Mouse (Mus musculus) liver, adult (tissue): ENCODE results near the gene Hpse2.

Experiments
- GATA4 ChIP-seq: IDR thresholded peaks from 2 replicates; pipeline ENCODE4 v1.6.1; 2014; ENCODE audit warnings: mild to moderate bottlenecking, low read length; ENCODE audit not compliant: insufficient replicate concordance

Gene Hpse2

DNA sequence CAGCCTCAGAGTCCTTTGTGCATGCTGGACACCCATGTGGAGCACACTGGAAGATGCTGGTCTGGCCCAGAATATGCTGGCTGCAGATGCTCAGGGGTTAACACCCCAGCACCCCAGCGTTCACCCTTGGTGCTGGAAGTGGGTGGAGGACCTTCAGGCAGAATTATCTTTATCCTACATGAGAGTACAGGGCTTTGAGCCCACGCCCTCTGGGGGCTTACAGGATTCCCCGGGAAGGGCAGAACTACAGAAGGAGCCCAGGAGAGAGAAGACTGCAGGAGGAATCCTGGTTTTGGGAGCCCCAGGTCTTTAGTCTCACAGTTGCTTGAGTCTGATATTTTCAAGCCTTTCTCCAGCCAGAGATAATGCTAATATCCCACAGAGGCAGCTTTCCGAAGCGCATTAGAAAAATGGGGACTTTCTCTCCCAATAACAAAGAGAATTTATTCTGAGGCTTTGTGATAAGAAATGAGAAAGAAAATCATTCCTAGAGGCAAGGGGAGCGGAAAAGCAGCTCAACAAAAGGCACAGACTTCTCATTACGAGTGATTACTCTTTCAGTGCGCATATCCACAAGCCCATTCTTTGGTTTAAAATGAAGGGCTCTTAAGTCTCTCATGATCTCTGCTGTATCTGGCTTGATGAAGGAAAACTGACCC is 602.5 kb downstream of the Hpse2 start:
- TF ChIP-seq GATA4: no peak

DNA sequence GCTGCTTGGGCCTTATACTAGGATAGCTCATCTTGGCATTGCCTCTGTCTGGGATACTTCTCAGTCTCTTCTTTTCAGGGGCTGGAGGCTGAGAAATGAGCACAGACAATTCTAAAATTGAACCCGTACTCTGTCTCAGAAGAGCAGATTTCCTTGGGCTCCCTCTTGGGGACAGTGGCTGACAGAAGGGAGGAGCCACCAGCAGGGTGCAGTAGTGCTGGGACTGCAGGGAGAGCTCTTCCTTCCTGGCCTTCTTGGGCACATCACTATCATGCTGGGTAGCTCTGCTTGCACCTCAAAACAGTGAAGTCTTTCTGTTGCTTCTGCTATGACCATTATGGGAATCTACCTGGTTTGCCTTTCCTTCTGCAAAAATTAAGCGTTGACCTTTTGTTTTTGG is 603.0 kb downstream of the Hpse2 start:
- TF ChIP-seq GATA4: no peak

DNA sequence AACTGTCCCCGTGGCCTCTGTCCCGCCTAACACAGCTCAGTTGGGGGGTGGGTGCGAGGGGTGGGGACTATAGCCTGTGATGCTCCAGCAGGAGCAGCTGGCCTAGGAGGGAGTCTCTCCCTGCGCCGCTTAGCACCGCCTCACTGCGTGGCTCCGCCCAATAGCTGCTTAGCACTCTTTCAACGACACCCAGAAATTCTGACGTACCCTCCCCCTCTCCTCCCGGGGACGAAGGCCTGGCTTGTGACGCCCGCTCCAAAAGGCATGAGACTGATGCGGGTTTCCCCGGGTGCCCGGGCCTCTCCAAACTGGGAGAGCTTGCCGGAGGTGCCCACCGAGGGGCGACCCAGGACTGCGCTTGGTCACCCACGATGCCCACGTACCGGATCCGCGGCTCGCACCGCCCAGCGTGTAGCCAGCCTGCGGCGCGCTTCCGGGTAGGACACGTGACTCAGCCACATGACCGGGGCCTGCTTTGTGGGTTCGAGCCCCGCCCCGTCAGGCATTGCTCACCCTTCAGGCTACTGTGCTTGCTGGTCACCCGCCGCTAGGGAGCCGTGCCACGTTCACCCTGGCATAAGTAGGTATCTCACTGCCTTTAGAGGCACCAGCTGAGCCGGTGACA is 608.5 kb downstream of the Hpse2 start, which contains the start of gene Hps1:
Hps1 (minus strand) TSS at position 448 of the 625 bp plus-strand sequence.
- TF ChIP-seq GATA4: no peak

DNA sequence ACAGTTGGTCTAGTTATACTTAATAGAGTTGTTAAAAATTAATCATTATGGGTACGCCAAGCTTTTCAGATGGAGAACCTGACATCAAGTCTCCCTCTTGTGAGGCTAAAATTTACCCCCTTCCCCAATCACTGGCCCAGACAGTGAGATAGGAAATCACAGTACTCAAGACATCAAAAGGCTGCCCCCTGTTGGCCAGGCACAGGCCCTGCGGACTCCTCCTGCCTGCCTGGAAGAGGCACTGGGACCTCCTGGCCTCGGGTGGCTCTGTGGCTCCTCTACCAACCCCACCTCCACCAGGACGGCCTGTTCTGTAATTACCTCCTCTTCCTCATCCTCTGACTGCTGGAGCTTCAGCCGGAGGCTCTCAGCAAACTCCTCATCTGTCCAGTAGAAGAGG is 610.4 kb downstream of the Hpse2 start:
- TF ChIP-seq GATA4: no peak

DNA sequence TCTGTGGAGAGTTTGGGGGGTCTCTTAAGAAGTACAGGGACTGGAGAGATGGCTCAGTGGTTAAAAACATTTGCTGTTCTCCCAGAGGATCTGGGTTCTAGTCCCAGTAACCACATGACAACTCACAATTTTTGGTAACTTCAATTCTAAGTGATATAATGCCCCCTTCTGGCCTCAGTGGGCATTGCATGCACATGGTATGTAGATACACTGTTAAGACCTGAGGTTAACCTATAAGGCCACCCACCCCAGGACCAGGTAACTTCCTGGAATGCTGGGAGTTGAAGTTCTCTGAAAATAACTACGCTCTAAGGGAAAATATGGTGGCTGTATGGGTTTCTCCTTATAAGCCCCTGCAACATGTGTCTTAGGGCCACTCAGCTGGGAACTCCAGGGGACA is 611.3 kb downstream of the Hpse2 start:
- TF ChIP-seq GATA4: no peak

DNA sequence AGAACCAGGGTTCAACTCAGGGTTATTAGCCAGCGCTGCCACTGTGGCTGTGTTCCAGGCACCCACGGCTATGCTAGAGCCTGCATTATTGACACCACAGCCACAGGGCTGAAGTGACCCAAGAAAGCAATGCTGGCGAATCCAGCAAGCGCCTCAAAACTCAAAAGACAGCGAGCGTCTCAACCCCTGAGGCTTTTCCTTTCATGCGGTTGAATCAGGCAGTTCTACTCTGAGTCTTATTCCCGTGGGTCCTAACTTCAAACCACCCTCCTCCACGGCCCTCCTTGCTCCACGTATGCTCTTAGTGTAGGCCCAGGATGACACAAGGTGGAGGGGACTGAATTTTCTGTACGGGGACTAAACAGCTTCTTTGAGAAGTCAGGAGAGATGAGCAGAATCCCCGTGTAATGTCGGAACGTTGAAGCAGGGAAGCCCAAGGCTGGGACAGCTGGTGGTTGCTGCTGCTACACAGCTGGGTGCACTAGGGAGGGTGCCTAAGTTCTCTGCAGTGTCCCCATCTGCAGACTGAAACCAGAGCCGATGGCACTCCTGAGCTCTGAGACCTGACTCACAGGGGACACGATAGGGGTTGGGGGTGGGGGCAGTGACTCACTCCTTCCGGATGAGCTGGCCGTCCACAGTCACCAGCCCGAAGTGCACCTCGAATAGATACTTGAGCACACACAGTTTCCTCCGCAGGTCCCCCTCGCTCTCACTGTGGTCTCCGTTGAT is 617.8 kb downstream of the Hpse2 start:
- no peak for TF ChIP-seq GATA4

DNA sequence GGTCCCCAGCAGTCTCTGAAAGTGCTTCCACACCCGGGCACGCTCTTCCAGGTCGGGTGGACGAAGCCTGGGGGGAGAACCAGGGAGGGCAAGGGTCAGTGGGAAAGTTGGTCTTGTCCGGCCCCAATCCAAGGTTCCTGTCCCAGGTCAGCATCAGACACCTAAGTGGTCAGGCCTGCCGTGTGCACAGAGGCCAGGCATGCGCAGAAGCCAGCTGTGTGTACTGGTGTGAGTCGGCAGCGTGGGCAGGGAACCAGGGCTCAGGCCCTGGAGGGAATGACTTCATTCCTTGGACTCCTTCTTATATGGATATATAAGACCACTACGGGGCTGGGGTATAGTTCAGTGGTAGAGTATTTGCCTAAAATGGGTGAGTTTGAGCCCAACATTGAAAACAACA is 618.5 kb downstream of the Hpse2 start:
- TF ChIP-seq GATA4: no peak

DNA sequence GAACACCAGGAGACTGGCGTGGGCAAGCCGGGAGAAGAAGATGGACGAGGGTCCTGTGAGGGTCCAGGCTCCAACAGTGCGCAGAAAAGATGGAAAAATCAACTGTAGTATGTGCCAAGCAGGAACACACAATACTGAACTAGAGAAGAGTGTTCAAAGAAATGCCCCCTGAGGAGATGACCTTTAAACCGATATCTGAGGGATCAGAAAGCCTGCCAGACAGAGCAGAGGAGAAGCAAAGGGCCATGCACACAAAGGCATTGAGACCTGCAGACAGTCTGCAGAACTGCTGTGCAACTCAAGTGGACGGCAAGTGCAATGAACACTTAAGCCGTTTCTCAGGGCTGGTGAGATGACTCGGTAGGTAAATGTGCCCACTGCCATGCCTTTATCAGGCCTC is 620.8 kb downstream of the Hpse2 start:
- TF ChIP-seq GATA4: no peak

DNA sequence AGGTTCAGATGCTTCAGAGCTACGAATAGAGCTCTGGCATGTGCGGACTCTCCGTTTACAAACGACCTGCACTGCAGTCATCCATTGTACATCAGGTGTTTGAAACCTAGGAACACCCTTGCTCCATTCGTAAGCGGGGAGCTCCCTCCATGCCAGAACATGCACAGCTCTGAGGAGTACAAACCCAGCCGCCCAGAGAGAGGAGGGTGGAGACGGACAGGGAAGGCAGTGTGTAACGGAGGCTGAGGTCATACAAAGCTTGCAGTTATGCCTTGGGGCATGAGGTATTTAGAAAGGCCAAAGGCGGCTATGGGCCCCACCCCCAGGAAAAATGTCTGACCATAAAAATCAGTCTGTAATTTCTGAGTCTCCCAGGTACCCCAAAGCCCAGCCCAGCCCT is 623.8 kb downstream of the Hpse2 start:
- no peak for TF ChIP-seq GATA4

DNA sequence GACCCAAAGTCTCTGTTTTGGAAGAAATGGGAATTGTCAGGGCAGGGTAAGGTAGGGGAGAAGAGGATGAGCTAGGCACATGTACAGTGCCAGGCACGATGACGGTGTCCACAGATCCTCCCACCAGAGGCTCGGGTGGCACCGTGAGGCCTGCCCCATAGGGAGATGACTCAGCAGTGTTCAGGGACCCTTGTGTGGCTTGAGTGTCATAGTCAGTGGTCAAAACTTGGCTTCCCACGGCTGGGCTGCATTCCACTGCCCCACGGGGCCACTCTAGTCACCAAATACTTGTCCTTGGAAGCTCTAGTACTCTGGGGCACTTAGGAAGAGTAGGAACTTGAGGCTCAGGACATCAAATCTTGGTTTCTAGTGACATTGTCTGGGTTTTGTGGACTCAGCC is 631.5 kb downstream of the Hpse2 start:
- no peak for TF ChIP-seq GATA4

DNA sequence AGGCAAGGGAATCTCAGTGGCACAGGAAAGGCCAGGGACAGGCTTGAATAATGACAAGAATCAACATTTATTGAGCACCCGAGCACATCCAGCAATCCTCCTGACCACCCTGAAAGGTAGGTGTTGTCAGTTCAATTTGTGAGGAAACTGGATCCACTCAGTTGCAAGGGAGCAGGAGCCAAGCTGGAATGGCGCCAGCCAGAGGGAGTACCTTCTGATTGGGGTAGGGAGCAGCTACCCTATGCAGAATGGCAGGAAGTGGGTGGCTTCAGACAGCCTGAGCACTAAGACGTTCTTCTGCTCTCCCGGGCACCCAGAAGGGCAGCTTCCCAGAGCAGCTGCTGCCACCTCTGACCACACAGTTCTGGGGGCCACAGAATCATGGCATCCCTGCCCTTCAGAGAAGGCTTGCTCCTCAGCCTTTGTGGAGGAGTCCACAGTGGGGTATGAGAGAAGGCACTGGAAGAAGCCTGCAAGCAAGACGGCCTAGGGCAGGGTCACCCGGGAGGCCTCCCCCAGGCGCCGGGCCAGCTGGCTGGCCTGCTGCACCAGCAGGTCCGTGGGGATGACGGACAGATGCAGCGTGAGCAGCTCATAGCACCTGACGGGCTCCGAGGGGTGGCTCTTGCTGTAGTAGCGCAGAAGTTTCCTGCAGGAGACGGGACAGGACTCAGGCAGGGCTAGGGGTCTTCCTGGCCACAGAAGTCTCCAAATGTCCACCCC is 632.8 kb downstream of the Hpse2 start:
- no peak for TF ChIP-seq GATA4

DNA sequence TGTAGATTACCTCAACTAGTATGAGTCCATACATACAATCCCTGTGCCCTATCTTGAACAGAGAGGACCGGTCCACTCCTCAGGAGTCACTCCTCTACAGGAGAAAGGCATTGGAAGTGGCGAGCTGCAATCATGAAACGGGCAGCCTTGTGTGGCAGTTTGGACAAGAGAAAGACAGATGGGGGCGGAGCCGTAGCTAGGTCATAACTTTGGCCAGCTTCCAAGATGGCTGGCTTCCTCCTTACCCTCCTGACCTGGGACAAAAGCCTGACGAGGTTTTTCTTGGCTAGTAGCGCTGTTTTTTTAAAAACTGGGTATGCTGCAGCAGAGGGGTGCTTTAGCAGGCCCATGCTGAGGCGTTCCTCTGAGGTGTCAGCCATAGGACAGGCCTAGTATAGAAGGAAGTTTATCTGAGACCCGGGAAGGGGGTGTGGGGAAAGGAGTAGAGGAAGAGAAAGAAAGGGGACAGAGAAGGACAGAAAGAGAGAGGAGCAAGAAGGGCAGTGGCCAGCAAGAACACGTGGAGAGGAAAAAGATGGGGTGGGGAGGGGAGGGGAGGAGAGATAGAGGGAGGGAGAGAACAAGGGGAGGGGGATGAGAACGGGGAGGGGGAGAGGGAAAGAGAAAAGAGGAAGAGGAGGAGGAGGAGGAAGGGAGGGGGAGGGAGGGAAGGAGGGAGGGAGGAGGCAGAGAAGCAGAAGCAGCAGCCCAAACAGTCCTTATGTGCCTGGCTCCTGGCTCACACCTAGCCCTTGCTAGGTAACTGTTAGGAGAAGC is 634.8 kb downstream of the Hpse2 start:
- TF ChIP-seq GATA4: no peak

DNA sequence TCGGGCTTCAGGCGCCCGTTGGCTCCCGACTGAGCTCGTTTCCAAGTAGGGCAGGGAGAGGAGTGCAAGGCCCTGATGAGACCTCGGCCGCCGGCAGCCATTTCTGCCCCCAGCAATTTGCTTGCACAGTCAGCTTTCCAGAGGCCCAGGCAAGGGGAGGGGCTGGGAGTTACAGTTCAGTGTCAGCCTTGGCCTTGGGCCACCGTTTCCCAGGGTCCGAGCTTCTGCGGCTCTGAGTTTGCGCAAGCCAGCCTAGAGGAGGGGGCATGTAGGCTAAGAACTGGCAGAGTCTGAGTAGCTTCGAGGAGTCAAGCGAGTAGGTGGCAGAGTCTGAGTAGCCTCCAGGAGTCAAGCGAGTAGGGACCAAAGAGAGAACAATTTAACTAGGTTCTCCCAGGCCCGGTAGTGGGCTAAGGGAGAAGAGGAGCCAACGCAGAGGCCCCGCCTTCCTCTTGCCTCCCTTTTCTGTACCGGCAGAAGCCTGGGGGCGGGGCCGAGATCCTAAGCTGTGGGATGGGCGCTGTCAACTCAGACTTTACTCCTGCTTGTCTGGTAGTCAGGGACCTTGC is 635.7 kb downstream of the Hpse2 start, which contains the start of gene Pyroxd2:
Pyroxd2 (minus strand) TSS at position 413 of the 569 bp plus-strand sequence.
- TF ChIP-seq GATA4: no peak

DNA sequence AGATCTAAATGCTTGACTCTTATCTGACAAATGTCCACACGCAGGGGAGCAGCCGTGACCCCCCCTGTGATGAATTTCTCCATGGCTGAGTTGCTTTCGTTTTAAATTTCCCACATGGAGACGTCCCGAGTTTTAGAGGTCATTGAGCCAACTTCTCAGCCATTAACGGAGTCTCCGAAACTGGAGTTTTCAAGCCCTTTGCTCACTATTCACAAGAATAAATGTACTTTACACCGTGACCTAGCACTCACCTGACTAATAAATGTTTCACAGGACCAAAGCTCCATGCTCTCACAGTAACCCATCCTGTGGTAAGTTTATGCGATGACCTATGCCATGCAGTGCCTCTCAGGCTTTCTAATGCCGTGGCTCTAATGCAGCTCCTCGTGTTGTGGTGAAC is 638.0 kb downstream of the Hpse2 start:
- no peak for TF ChIP-seq GATA4
